Mouse (Mus musculus): ENCODE results near the gene Kifc3. TPM values are rescaled to one million over a fixed set of nuclear protein-coding genes. Genes with fewer than 3 reads are reported as not detected.

Kifc3 gene
- polyA plus RNA-seq, 1 experiment from 2014 or later = 28.5 TPM

DNA sequence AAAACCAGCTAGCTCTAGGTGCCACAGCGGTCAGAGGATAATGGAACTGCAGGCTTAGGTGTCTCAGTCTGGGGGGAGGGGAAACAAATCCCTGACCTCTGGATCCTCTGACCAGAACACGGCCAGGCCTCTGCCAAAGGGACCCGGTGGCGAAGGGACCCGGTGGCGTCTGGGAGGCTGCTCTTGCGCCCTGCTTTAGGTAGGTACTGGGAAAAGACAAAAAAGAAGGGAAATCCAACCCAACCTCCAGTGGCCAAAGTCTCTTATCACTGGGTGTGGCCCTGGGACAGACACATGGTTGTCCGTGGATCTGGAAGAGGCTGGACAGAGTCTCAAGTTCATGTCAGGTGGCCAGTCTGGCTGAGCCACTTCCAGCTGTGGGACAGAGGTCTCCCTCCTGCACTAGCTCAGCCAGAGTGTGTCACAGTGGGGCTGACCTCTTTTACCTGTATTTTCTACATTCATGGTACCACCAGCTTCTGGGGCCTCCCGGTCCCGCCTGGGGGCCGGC is 73.8 kb downstream of the Kifc3 start:
- H3K9me3 ChIP-seq (replicated peaks) = no peaks in the 10 kb centered on the region
- no peak overlapping the region for H3K4me2 ChIP-seq
- H3K4me1 ChIP-seq = no peaks in the 10 kb centered on the region; the same call in 1 of the 2 replicates
- H3K27me3 ChIP-seq (replicated peaks) = peaks cover 2% of the 10 kb centered on the region; the same call in 1 of the 2 replicates
- H3K9ac ChIP-seq (replicated peaks) = no peak overlapping the region
- no peak overlapping the region for H3K27ac ChIP-seq (replicated peaks)
- H3K36me3 ChIP-seq = peaks cover 51% of the 10 kb centered on the region
- H3K4me3 ChIP-seq (replicated peaks) = no peak overlapping the region
- 94% methylated on average over 11 of the region's 11 CpGs for WGBS
- ATAC-seq (ENCODE audit: low FRiP score) = no peak

DNA sequence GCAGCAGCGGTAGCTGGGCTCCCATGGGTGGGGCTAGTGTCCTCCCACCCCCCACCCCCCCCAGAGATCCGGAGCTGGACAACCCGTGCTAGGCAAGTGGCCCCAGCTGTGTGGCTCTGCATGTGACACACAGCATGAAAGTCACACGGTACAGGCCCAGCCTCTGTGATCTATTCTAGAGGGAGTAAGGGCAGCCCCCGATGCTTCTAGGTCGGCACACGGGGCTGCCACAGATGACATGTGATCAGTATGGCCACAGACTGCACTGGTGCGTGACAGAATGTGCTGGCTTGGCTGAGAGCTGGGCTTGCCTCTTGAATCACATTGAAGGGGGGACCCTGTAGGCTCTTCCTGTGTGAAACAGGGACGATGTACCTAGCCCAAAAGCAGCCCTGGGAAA is 75.0 kb downstream of the Kifc3 start:
- Histone ChIP-seq H3K4me3 (replicated peaks) (no peak overlapping the region), H3K9me3 (replicated peaks) (no peaks in the 10 kb centered on the region), H3K36me3 (peaks cover 46% of the 10 kb centered on the region), H3K27me3 (replicated peaks) (no peaks in the 10 kb centered on the region), H3K9ac (replicated peaks) (no peak overlapping the region), H3K4me1 (no peaks in the 10 kb centered on the region; the same call in 1 of the 2 replicates), H3K4me2 (no peak overlapping the region), H3K27ac (replicated peaks) (no peak overlapping the region)
- ATAC-seq (ENCODE audit: low FRiP score) = no peak
- WGBS = 62% methylated on average over 9 of the region's 9 CpGs

DNA sequence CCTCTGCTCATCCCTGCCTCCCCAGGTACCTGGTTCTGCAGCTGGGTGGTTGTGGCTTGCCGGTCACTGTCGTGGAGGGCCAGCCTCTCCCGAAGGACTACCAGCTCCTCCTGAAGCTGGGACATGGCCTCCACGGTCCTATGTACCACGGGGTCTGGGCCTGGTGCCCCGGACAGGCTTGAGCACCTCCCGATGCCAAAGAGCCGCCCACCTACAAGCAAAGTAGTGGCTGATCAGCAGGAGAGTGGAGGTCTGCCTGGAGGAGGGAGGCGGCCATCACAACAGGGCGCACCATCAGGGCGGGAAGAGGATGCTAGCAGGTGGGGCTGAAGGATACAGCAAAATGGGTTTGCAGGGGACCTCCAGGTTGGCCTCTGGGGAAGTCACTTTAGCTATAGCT is 76.1 kb downstream of the Kifc3 start:
- Histone ChIP-seq H3K27me3 (replicated peaks) (no peaks in the 10 kb centered on the region), H3K9ac (replicated peaks) (no peak overlapping the region), H3K27ac (replicated peaks) (no peak overlapping the region), H3K4me2 (no peak overlapping the region), H3K9me3 (replicated peaks) (no peaks in the 10 kb centered on the region), H3K4me1 (0 out of 2 replicates have a peak, but pooled peaks cover 3% of the 10 kb centered on the region), H3K4me3 (replicated peaks) (no peak overlapping the region), H3K36me3 (peaks cover 39% of the 10 kb centered on the region)
- no peak for ATAC-seq (ENCODE audit: low FRiP score)
- WGBS = 91% methylated on average over 11 of the region's 11 CpGs

DNA sequence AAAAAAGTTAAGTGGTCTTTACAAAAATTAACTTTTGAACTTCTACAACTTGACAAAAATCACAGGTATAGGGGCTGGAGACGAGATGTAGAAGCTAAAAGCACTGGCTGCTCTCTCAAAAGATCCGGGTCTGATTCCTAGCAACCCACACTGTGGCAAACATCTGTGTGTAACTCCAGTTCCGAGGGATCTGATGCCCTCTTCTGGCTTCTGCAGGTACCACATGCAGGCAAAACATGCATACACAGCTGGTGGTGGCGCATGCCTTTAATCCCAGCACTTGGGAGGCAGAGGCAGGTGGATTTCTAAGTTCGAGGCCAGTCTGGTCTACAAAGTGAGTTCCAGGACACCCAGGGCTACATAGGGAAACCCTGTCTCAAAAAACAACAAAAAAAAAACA is 79.2 kb downstream of the Kifc3 start:
- no peak overlapping the region for H3K9ac ChIP-seq (replicated peaks)
- no peak for ATAC-seq (ENCODE audit: low FRiP score)
- WGBS = 95% methylated on average over 5 of the region's 5 CpGs

DNA sequence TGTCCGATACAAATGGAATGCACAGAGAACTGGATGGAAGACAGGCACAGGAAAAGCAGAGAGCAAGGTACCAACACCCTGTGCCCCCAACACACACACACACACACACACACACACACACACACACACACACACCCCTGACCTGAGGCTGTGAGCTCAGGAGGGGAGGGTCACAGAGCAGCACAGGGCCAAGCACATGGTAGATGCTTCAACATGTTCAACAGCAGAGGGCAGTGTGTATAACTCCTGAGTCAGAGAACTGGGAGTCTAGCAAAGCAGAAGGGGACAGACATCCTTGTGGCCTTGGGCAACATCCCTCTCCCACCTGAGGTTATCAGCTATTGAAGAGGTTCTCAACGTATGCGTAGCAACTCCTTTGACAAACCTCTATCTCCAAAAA is 88.9 kb downstream of the Kifc3 start:
- Histone ChIP-seq H3K4me2 (no peak overlapping the region), H3K27me3 (replicated peaks) (no peaks in the 10 kb centered on the region), H3K9me3 (replicated peaks) (no peaks in the 10 kb centered on the region), H3K4me1 (no peaks in the 10 kb centered on the region), H3K36me3 (peaks cover 11% of the 10 kb centered on the region), H3K9ac (replicated peaks) (no peak overlapping the region), H3K27ac (replicated peaks) (no peak overlapping the region), H3K4me3 (replicated peaks) (no peak overlapping the region)
- ATAC-seq (ENCODE audit: low FRiP score) = peak; percentile 63
- WGBS = 74% methylated on average over 3 of the region's 3 CpGs

More for the DNA sequence above, 79.2 kb downstream of the Kifc3 start:
- Histone ChIP-seq H3K4me3 (replicated peaks) (no peak overlapping the region), H3K4me2 (no peak overlapping the region), H3K9me3 (replicated peaks) (no peaks in the 10 kb centered on the region), H3K4me1 (0 out of 2 replicates have a peak, but pooled peaks cover 3% of the 10 kb centered on the region), H3K36me3 (peaks cover 33% of the 10 kb centered on the region), H3K27me3 (replicated peaks) (no peaks in the 10 kb centered on the region), H3K27ac (replicated peaks) (no peak overlapping the region)

DNA sequence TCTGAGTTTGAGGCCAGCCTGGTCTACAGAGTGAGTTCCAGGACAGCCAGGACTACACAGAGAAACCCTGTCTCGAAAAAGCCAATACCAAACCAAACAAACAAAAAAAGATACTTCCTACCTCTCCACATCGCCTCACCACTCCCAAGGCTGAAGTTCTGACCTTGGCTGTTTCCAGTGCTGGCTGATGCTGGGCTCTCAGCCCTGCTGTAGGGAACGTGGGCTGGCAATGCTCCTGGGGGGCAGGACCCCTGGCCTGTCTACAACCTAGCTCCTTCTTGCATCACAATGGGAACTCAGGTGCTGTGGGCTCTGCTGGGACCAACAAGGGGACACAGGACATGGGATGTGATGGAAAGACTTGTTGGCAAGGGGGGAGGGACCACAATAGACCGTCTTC is 89.5 kb downstream of the Kifc3 start:
- no peak for ATAC-seq (ENCODE audit: low FRiP score)
- Histone ChIP-seq H3K4me2 (no peak overlapping the region), H3K9me3 (replicated peaks) (no peaks in the 10 kb centered on the region), H3K36me3 (peaks cover 18% of the 10 kb centered on the region), H3K27me3 (replicated peaks) (no peaks in the 10 kb centered on the region), H3K4me3 (replicated peaks) (no peak overlapping the region), H3K9ac (replicated peaks) (no peak overlapping the region), H3K4me1 (no peaks in the 10 kb centered on the region), H3K27ac (replicated peaks) (no peak overlapping the region)
- 77% methylated on average over 4 of the region's 4 CpGs for WGBS

DNA sequence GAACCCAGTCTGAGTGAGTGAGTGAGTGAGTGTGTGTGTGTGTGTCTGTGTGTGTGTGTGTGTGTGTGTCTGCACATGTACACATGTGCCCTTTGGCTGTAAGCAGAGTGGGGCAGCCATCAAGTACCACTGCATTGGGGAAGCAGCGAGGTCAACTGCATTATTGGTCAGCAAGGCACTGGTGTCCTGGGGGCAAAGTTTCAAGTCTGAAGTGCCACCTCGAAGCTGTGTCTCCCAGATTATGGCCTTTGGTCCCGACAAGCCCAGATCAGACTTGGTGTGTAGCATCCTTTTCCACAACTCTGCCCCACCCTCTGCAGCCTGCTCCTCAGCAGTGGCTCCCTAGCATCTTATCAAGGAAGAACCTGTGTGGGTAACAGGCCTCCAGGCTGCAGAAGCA is 90.0 kb downstream of the Kifc3 start:
- H3K4me2 ChIP-seq = no peak overlapping the region
- no peaks in the 10 kb centered on the region for H3K27me3 ChIP-seq (replicated peaks)
- no peak for ATAC-seq (ENCODE audit: low FRiP score)
- WGBS = 95% methylated on average over 3 of the region's 3 CpGs
- H3K9ac ChIP-seq (replicated peaks) = no peak overlapping the region
- no peak overlapping the region for H3K4me3 ChIP-seq (replicated peaks)
- H3K4me1 ChIP-seq = no peaks in the 10 kb centered on the region
- H3K36me3 ChIP-seq = peaks cover 23% of the 10 kb centered on the region
- H3K9me3 ChIP-seq (replicated peaks) = no peaks in the 10 kb centered on the region
- no peak overlapping the region for H3K27ac ChIP-seq (replicated peaks)

DNA sequence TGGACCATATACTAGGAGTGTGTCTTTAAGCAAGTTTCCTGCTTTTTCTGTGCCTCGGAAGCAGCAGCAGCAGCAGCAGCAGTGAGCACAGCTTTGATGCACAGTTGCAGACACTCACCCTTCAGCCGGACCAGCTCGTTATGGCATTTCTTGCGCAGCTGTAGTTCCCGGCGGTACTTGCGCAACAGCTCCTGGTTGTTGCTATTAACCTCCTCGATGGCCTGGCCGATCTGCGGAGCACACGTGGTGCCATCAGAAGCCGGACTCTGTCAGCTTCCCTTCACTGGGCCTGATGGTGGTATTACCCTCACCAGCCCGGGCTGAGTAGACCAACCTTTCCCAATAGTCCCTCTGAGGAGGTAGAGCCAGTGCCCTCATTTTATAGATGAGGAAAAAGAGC is 95.3 kb downstream of the Kifc3 start:
- Histone ChIP-seq H3K27ac (replicated peaks) (no peak overlapping the region), H3K9ac (replicated peaks) (no peak overlapping the region), H3K36me3 (peaks cover 73% of the 10 kb centered on the region), H3K4me2 (no peak overlapping the region), H3K9me3 (replicated peaks) (no peaks in the 10 kb centered on the region), H3K4me1 (no peaks in the 10 kb centered on the region), H3K4me3 (replicated peaks) (no peak overlapping the region), H3K27me3 (replicated peaks) (no peaks in the 10 kb centered on the region)
- whole genome bisulfite sequencing = 91% methylated on average over 13 of the region's 13 CpGs
- ATAC-seq (ENCODE audit: low FRiP score) = no peak

DNA sequence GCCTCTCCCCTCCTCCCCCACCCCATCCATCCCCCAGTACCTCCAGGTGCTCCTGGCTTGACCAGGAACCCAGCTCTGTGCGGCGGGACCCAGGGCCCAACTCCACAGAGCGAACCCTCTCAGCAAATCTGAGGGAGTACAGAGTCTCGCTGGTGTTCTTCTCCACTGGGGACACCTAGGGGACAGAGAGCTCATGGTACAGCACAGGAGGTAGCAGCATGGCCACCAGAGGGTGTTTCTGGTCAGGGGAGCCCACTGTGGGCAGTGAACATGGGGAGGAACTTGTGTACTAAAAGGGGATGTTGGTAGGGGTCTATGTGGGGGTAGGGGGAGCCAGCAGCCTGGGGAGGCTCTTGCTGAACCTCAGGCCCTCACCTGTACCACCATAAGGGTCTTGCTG is 100.6 kb downstream of the Kifc3 start:
- no peaks in the 10 kb centered on the region for H3K4me1 ChIP-seq
- H3K27me3 ChIP-seq (replicated peaks) = no peaks in the 10 kb centered on the region
- H3K27ac ChIP-seq (replicated peaks) = no peak overlapping the region
- H3K36me3 ChIP-seq = peaks cover 97% of the 10 kb centered on the region
- peak; percentile 20; the same call in 1 of the 2 replicates for ATAC-seq (ENCODE audit: low FRiP score)
- H3K9ac ChIP-seq (replicated peaks) = no peak overlapping the region
- H3K4me2 ChIP-seq = no peak overlapping the region
- 83% methylated on average over 4 of the region's 4 CpGs for WGBS
- no peaks in the 10 kb centered on the region for H3K9me3 ChIP-seq (replicated peaks)
- no peak overlapping the region for H3K4me3 ChIP-seq (replicated peaks)

DNA sequence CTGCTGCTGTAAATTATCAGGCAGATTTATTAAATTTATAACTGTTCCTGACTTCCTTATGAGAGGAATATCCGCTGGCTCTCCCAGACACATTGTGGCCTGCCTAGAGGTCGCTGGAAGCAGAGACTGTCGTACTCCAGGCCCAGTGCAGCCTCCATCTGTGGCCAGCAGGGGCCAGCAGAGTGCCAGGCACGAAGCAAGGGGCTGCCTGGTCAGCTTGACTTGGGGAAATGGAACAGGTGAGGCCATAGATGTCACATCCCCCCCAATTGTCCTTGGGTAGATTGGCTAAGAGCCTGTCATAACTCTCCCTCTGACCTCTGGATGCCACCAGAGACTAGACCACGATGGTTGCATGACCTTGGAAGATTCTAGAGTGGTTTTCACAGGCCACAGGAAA is 103.6 kb downstream of the Kifc3 start:
- ATAC-seq (ENCODE audit: low FRiP score) = peak; percentile 71
- H3K27ac ChIP-seq (replicated peaks) = no peak overlapping the region
- no peak overlapping the region for H3K9ac ChIP-seq (replicated peaks)
- H3K27me3 ChIP-seq (replicated peaks) = no peaks in the 10 kb centered on the region
- 25% methylated on average over 5 of the region's 5 CpGs for WGBS
- no peak overlapping the region for H3K4me2 ChIP-seq
- no peaks in the 10 kb centered on the region for H3K9me3 ChIP-seq (replicated peaks)
- H3K4me1 ChIP-seq = no peaks in the 10 kb centered on the region
- H3K36me3 ChIP-seq = peaks cover 97% of the 10 kb centered on the region
- no peak overlapping the region for H3K4me3 ChIP-seq (replicated peaks)

DNA sequence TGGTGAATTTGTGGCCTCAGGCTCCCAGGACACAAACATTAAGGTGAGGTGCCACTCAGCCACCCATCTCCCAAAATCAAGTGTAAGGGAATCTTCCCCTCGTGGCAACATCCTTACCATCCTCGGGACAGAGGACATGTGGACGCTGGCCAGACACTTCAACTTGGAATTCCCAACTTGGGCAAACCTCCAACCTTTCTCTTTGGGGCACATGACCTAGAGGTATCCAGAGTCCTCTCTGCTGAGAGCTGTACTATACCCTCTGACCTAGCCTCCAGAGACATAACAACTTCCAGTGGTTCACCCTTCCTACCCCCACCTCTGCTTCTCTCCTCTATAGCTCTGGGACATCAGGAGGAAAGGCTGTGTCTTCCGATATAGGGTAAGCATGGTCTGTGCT is 109.0 kb downstream of the Kifc3 start:
- H3K9me3 ChIP-seq (replicated peaks) = no peaks in the 10 kb centered on the region
- H3K4me3 ChIP-seq (replicated peaks) = no peak overlapping the region
- no peak overlapping the region for H3K4me2 ChIP-seq
- peaks cover 94% of the 10 kb centered on the region for H3K36me3 ChIP-seq
- no peaks in the 10 kb centered on the region for H3K4me1 ChIP-seq
- no peak overlapping the region for H3K9ac ChIP-seq (replicated peaks)
- H3K27ac ChIP-seq (replicated peaks) = no peak overlapping the region
- 87% methylated on average over 4 of the region's 4 CpGs for WGBS
- ATAC-seq (ENCODE audit: low FRiP score) = no peak
- H3K27me3 ChIP-seq (replicated peaks) = no peaks in the 10 kb centered on the region

DNA sequence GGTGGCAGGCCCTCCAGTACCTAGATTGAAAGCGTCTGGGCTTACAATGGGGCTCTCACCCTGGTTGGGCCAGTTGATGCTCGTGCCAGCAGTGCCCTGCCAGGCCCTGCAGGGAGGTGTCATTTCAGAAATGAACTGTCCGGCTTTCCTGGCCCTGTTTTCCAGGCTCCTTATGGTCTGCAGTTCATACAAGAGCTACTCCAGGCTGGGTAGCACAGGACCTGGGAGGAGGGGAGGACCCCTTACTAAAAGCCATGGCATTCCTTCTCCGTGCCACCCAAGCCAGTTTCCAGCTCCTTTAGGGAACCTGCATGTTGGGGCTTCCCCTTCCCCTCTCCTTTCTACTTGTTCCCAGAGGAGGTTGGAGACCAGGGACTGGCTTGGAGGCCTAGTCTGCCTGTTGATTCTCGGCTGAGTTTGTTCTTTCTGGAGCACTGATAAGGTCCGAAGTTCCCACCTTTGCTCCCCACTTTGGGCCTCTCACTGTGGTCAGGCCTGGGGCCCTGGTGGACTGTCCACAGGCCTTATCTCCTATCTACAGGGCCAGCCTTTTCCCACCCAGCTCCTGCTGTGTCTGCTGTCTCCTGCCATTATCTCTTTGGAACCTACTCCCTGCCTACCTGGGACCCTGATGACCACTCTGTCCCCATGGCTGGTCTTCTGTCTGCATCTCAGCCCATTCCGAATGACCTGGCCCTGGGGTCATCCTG is 117.0 kb downstream of the Kifc3 start:
- no peaks in the 10 kb centered on the region for H3K9me3 ChIP-seq (replicated peaks)
- WGBS = 92% methylated on average over 7 of the region's 7 CpGs
- no peaks in the 10 kb centered on the region for H3K27me3 ChIP-seq (replicated peaks)
- no peak overlapping the region for H3K4me2 ChIP-seq
- H3K9ac ChIP-seq (replicated peaks) = no peak overlapping the region
- no peak for ATAC-seq (ENCODE audit: low FRiP score)
- H3K4me1 ChIP-seq = peaks cover 24% of the 10 kb centered on the region
- H3K36me3 ChIP-seq = peaks cover 64% of the 10 kb centered on the region
- no peak overlapping the region for H3K27ac ChIP-seq (replicated peaks)
- no peak overlapping the region for H3K4me3 ChIP-seq (replicated peaks)
